Mouse (Mus musculus): ENCODE measurements around the gene Zfp609. TPM values are rescaled to one million over a fixed set of nuclear protein-coding genes. Genes with fewer than 3 reads are reported as not detected.
A peak's percentile ranks its signal among the peaks of the same experiment; 100 is the strongest.

The Zfp609 gene
- polyA plus RNA-seq, 1 experiment from 2014 or later: 9.2 TPM

DNA sequence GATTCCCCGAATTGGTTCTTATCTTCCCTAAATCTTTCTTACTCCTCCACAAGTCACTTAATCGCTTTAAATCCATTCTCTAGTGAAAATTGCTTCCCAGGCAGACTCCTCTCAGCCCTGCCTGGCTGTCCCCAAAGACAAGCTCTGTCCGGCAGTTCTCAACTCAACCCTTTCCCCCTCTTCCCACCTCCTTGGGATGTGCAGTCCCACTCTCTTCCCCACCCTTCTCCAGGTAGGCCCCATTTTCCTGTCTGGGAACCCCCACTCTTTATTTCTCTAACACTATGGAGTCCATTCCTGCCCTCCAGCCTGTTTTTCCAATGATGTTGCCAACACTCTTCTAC, 150.3 kb downstream of the Zfp609 start:
- peak overlapping the region; percentile 84 for H3K9ac ChIP-seq (replicated peaks; ENCODE audit: low read length)
- H3K4me2 ChIP-seq (ENCODE audit: low read length): peak overlapping the region; percentile 90
- H3K27ac ChIP-seq (replicated peaks; ENCODE audit: low read depth, low read length): peak overlapping the region; percentile 83; the same call in 1 of the 2 replicates
- no peaks in the 10 kb centered on the region for H3K36me3 ChIP-seq (ENCODE audit: control insufficient read depth, insufficient read depth, low read length)
- H3K4me3 ChIP-seq (replicated peaks; ENCODE audit: low read depth, low read length): peak overlapping the region; percentile 65
- DNase-seq (no peak), ATAC-seq (ENCODE audit: low FRiP score, low TSS enrichment) (no peak)
- no peaks in the 10 kb centered on the region for H3K9me3 ChIP-seq (ENCODE audit: control insufficient read depth, low read length)
- 0% methylated on average over 3 of the region's 3 CpGs for WGBS
- no peaks in the 10 kb centered on the region for H3K27me3 ChIP-seq (ENCODE audit: control insufficient read depth, insufficient read depth, low read length)
- peaks cover 49% of the 10 kb centered on the region for H3K4me1 ChIP-seq (ENCODE audit: control insufficient read depth, insufficient read depth, low read length)

DNA sequence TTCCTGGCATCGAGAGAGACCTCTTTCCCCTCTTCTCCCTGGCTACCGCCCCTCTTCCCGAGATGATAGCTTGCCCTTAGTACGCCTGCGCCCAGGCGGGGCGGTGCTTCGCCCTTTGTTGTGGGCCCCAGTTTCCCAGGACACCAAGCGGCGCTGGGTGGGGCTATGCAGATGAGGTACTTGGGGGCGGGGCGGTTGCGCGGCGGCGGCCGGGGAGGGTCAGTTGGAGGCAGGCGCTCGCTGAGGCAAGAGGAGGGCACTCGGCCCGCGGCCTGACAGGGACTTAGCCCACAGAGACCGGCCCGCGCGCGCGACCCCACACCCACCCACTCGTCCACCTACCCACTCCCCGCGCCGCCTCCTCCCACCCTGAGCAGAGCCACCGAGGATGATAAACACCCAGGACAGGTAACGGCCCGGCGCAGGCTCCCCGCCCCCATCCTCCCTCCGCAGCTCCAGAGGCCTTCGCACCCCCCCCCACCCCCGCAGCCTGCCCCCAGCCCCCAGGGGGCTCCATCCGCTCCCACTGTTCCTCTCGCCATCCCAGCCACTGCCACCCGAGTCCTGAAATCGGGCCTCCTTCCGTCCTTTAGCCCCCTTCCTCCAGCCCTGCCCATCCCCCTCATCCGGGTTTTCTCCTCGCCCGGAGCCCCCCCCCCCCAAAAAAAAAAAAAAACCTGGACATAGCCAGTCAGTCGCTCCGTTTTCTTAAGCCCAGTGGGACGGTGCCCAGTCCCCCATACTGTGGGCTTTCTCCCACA, 150.8 kb downstream of the Zfp609 start:
- Histone ChIP-seq H3K4me1 (ENCODE audit: control insufficient read depth, insufficient read depth, low read length) (peaks cover 48% of the 10 kb centered on the region), H3K9ac (replicated peaks; ENCODE audit: low read length) (peak overlapping the region; percentile 84), H3K36me3 (ENCODE audit: control insufficient read depth, insufficient read depth, low read length) (no peaks in the 10 kb centered on the region), H3K4me3 (replicated peaks; ENCODE audit: low read depth, low read length) (peak overlapping the region; percentile 65), H3K27me3 (ENCODE audit: control insufficient read depth, insufficient read depth, low read length) (no peaks in the 10 kb centered on the region), H3K9me3 (ENCODE audit: control insufficient read depth, low read length) (no peaks in the 10 kb centered on the region), H3K4me2 (ENCODE audit: low read length) (peak overlapping the region; percentile 90), H3K27ac (replicated peaks; ENCODE audit: low read depth, low read length) (peak overlapping the region; percentile 83)
- ATAC-seq (ENCODE audit: low FRiP score, low TSS enrichment) (peak; percentile 97), DNase-seq (peak; percentile 99)
- WGBS: under 1% methylated on average over 50 of the region's 51 CpGs

DNA sequence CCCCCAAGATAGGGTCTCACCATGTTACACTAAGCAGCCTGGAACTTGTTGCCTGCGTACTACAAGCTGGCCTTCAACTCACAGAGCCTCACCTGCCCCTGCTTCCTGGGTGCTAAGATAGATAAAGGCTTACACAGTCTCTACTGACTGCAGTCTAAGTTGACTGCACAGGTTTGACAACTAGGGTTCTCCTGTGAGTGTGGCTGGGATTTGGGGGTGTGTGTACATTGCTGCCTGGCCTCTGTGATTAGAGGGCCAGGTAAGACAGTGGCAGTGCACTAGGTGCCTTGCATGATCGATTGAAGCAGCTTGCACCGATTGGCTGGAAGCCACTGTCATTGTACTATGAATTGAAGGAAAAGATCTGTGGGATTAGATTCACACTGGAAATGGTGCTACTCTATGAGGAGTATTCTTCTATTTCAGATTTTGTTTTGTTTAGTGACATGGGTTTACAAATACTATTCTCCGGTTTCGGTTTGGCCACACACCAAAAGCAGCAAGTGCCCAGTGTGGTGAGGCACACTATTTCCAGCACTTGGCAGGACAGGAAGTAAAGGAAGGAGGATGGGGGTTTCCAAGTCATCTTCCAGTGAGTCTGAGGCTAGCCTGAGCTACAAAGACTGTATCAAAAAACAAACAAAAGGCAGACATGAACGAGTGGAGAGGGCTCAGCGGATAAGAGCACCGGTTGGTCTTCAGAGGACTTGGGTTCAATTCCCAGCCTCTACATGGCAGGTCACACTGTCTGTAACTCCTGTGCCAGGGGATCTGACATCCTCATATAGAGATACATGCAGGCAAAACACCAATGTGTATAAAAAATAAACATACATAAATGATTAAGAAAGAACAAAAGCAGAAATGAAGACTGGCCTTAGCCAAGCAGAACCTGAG, 151.7 kb downstream of the Zfp609 start:
- ATAC-seq (ENCODE audit: low FRiP score, low TSS enrichment): peak; percentile 57
- peak overlapping the region; percentile 56 for H3K4me2 ChIP-seq (ENCODE audit: low read length)
- H3K27ac ChIP-seq (replicated peaks; ENCODE audit: low read depth, low read length): peak overlapping the region; percentile 83
- no peaks in the 10 kb centered on the region for H3K36me3 ChIP-seq (ENCODE audit: control insufficient read depth, insufficient read depth, low read length)
- peaks cover 40% of the 10 kb centered on the region for H3K4me1 ChIP-seq (ENCODE audit: control insufficient read depth, insufficient read depth, low read length)
- H3K9ac ChIP-seq (replicated peaks; ENCODE audit: low read length): peak overlapping the region; percentile 84
- H3K4me3 ChIP-seq (replicated peaks; ENCODE audit: low read depth, low read length): peak overlapping the region; percentile 65
- WGBS: 57% methylated on average over 8 of the region's 8 CpGs
- DNase-seq: no peak
- no peaks in the 10 kb centered on the region for H3K9me3 ChIP-seq (ENCODE audit: control insufficient read depth, low read length)
- H3K27me3 ChIP-seq (ENCODE audit: control insufficient read depth, insufficient read depth, low read length): no peaks in the 10 kb centered on the region

DNA sequence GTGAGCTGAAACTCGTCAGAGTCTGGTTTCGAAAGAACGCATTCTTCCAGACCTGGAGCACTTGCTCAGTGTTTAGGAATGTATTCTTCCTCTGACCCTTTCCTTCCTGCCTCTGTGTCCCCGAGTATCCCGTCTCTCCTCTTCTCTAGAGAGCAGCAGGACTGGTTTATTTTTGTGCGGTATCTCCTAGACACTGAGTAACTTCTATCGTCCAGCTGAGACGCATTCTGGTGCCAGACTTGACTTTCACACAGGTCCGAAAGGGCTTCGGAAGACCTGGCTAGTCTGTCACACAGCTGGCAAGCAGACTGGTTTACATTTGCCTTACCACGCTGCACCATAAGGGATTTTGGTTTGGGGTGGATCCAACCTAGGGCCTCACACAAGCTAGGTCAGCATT, 154.4 kb downstream of the Zfp609 start:
- ATAC-seq (ENCODE audit: low FRiP score, low TSS enrichment): no peak
- Histone ChIP-seq H3K9me3 (ENCODE audit: control insufficient read depth, low read length) (no peaks in the 10 kb centered on the region), H3K4me2 (ENCODE audit: low read length) (no peak overlapping the region)

DNA sequence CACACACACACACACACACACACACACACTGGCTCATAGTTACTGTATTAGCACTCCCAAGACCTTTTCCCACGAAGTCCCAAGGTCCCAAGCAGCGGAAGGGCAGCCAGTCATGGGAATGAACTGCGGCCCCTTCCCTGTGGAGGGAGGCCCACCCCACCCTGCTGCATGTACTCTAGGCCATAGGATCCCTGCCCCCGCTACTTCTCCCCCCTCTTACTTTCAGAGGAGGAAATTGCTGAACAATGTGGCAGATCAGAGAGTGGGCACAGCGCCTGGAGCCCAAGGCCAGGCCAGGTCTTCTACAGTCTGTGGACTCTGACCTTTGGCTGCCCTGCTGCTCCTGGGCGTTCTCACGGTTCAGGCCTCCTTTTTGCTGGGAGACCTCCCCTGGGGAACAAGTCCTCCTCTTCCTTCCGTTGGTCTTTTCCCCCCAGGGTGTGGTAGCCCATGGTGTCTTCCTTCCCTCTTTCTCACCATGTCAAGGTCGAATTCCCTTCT, 155.9 kb downstream of the Zfp609 start:
- 61% methylated on average over 9 of the region's 9 CpGs for WGBS
- no peaks in the 10 kb centered on the region for H3K9me3 ChIP-seq (ENCODE audit: control insufficient read depth, low read length)

More for the DNA sequence above, 154.4 kb downstream of the Zfp609 start:
- Histone ChIP-seq H3K4me3 (replicated peaks; ENCODE audit: low read depth, low read length) (no peak overlapping the region), H3K27ac (replicated peaks; ENCODE audit: low read depth, low read length) (no peak overlapping the region), H3K4me1 (ENCODE audit: control insufficient read depth, insufficient read depth, low read length) (peaks cover 18% of the 10 kb centered on the region), H3K9ac (replicated peaks; ENCODE audit: low read length) (no peak overlapping the region), H3K27me3 (ENCODE audit: control insufficient read depth, insufficient read depth, low read length) (no peaks in the 10 kb centered on the region), H3K36me3 (ENCODE audit: control insufficient read depth, insufficient read depth, low read length) (no peaks in the 10 kb centered on the region)
- DNase-seq: no peak
- 85% methylated on average over 11 of the region's 11 CpGs for whole genome bisulfite sequencing

DNA sequence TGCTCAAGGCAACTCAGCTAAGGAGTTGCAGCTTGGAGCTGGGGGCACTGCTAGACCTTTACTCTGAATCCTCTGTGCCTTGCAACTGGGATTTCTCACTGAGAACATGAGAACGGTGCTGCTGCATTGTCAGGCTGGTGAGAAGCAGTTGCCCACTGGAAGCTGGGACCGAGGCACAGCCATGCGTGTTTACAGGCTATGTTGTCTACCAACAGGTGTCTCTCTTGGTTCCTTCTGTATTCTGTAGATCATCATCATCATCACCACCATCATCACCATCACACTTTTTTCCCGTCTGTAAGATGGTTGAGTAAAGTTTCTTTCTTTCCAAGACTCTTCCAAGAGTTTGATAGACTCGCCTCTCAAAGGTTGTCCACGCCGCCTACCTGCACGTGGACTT, 159.7 kb downstream of the Zfp609 start, which contains the start of gene Oaz2:
Oaz2 (plus strand) TSS at position 301 of the 400 bp plus-strand sequence.
- DNase-seq (no peak), ATAC-seq (ENCODE audit: low FRiP score, low TSS enrichment) (no peak)
- H3K4me1 ChIP-seq (ENCODE audit: control insufficient read depth, insufficient read depth, low read length): no peaks in the 10 kb centered on the region
- H3K27ac ChIP-seq (replicated peaks; ENCODE audit: low read depth, low read length): no peak within 1 kb of the TSS
- 94% methylated on average over 8 of the region's 8 CpGs for WGBS
- H3K27me3 ChIP-seq (ENCODE audit: control insufficient read depth, insufficient read depth, low read length): no peaks in the 10 kb centered on the region
- no peaks in the 10 kb centered on the region for H3K36me3 ChIP-seq (ENCODE audit: control insufficient read depth, insufficient read depth, low read length)
- no peak within 1 kb of the TSS for H3K4me2 ChIP-seq (ENCODE audit: low read length)
- H3K4me3 ChIP-seq (replicated peaks; ENCODE audit: low read depth, low read length): no peak within 1 kb of the TSS
- H3K9me3 ChIP-seq (ENCODE audit: control insufficient read depth, low read length): no peaks in the 10 kb centered on the region
- no peak within 1 kb of the TSS for H3K9ac ChIP-seq (replicated peaks; ENCODE audit: low read length)

More for the DNA sequence above, 155.9 kb downstream of the Zfp609 start:
- H3K9ac ChIP-seq (replicated peaks; ENCODE audit: low read length): no peak overlapping the region
- H3K27me3 ChIP-seq (ENCODE audit: control insufficient read depth, insufficient read depth, low read length): no peaks in the 10 kb centered on the region
- H3K27ac ChIP-seq (replicated peaks; ENCODE audit: low read depth, low read length): no peak overlapping the region
- H3K4me1 ChIP-seq (ENCODE audit: control insufficient read depth, insufficient read depth, low read length): peaks cover 7% of the 10 kb centered on the region; the same call in 1 of the 2 replicates
- no peak for DNase-seq
- no peak for ATAC-seq (ENCODE audit: low FRiP score, low TSS enrichment)
- no peak overlapping the region for H3K4me3 ChIP-seq (replicated peaks; ENCODE audit: low read depth, low read length)
- no peak overlapping the region for H3K4me2 ChIP-seq (ENCODE audit: low read length)
- H3K36me3 ChIP-seq (ENCODE audit: control insufficient read depth, insufficient read depth, low read length): no peaks in the 10 kb centered on the region

DNA sequence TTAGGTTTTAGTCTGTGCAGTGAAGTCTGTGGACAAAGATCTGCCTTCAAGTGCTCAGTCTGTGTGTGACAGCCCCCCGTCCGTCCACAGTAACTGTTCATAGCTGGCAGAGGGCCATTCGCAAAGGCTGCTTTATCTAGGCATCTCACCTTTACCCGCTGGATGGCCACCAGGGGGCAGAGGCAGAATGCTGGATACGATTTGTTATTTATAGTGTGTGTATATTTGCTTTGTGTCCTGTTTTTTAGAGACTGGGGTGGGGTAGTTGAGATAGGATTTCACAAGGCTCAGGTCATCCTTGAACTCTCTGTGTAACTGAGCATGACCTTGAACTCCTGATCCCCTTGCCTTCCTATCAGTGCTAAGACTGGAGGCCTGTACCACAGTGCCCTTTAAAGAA, 161.3 kb downstream of the Zfp609 start:
- no peaks in the 10 kb centered on the region for H3K9me3 ChIP-seq (ENCODE audit: control insufficient read depth, low read length)
- no peaks in the 10 kb centered on the region for H3K36me3 ChIP-seq (ENCODE audit: control insufficient read depth, insufficient read depth, low read length)
- no peak overlapping the region for H3K9ac ChIP-seq (replicated peaks; ENCODE audit: low read length)
- no peak overlapping the region for H3K27ac ChIP-seq (replicated peaks; ENCODE audit: low read depth, low read length)
- H3K4me2 ChIP-seq (ENCODE audit: low read length): no peak overlapping the region
- ATAC-seq (ENCODE audit: low FRiP score, low TSS enrichment) (no peak; the same call in 1 of the 2 replicates), DNase-seq (peak; percentile 85)
- H3K4me1 ChIP-seq (ENCODE audit: control insufficient read depth, insufficient read depth, low read length): no peaks in the 10 kb centered on the region
- 27% methylated on average over 5 of the region's 5 CpGs for WGBS
- H3K27me3 ChIP-seq (ENCODE audit: control insufficient read depth, insufficient read depth, low read length): no peaks in the 10 kb centered on the region
- no peak overlapping the region for H3K4me3 ChIP-seq (replicated peaks; ENCODE audit: low read depth, low read length)

DNA sequence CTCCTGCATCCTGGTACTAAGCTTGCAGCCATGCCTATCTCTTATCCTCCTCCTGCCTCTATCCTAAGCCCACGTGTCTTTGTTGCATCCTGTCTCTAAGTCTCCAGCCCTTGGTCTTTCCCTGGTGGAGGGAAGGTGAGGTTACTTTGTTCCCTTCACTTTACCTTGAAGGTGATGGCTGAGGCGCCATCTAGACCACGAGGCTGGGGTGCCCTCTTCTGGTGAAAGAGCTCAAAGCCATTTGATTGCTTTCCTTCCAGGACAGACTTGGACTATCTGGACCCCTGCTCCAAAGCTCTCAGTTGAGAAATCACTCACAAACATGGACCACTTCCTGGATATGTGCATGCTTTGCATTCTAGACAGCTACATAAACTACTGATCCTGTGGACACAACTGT, 163.2 kb downstream of the Zfp609 start:
- H3K36me3 ChIP-seq (ENCODE audit: control insufficient read depth, insufficient read depth, low read length): no peaks in the 10 kb centered on the region
- DNase-seq: peak; percentile 88
- WGBS: 2% methylated on average over 3 of the region's 3 CpGs

More for the DNA sequence above, 163.2 kb downstream of the Zfp609 start:
- no peaks in the 10 kb centered on the region for H3K4me1 ChIP-seq (ENCODE audit: control insufficient read depth, insufficient read depth, low read length)
- no peaks in the 10 kb centered on the region for H3K9me3 ChIP-seq (ENCODE audit: control insufficient read depth, low read length)
- H3K4me2 ChIP-seq (ENCODE audit: low read length): no peak overlapping the region
- no peaks in the 10 kb centered on the region for H3K27me3 ChIP-seq (ENCODE audit: control insufficient read depth, insufficient read depth, low read length)
- no peak overlapping the region for H3K9ac ChIP-seq (replicated peaks; ENCODE audit: low read length)
- no peak overlapping the region for H3K4me3 ChIP-seq (replicated peaks; ENCODE audit: low read depth, low read length)
- no peak for ATAC-seq (ENCODE audit: low FRiP score, low TSS enrichment)
- H3K27ac ChIP-seq (replicated peaks; ENCODE audit: low read depth, low read length): no peak overlapping the region

All from midbrain, embryonic 14.5 days (tissue).